Mouse (Mus musculus): ENCODE results near the gene Maco1. TPM values are rescaled to one million over a fixed set of nuclear protein-coding genes. Genes with fewer than 3 reads are reported as not detected.

Maco1 gene
- 39.3 TPM for polyA plus RNA-seq (2015; fragmentation: Illumina TruSeq; extraction: RNeasy Lipid Tissue Mini Kit (QIAGEN cat#74804); ENCODE audit: low read depth, low replicate concordance)

GRCm38 (mm10) chr4:134853259-134853636 lies at the start of gene Maco1:
TSS of gene Maco1 (minus strand) at chr4:134853345.

DNA sequence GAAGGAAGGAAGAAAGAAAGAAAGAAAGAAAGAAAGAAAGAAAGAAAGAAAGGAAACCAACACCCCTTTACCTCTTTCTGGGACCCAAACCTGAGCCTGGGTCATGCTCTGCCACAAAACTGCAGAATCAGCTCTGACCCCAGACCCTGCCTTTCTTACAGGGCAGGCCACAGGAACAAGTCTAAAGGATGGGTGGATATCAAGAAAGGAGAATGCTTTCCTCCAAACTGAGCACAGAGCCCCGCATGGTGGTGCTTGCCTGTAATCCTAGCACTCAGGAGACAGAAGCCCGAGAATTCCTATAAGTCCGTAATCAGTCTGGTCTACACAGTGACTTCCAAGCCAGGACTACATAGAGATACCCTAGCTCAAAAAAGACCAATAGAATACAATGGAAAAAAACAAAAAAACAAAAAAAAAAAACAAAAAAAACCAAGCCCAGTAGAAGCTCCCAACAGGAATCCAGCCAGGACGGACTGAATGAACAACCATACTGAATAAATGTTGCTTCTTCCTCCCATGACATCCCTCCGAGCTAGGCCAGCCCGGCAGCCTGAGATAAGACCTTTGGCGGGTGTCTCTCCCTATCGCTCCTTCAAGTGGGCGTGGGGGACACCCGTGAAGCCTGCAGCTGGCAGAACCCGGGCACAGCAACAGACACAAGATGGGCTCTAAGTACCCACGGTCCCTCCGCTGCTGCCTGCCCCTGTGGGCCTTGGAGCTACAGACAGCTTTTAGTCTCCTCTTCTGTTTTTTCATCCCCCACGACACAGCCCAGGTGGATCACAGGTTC lies 11.0 kb upstream of the Maco1 start, which contains the start of gene Rhd:
Gene Rhd (plus strand): TSS at position 600 of the 793 bp plus-strand sequence.

DNA sequence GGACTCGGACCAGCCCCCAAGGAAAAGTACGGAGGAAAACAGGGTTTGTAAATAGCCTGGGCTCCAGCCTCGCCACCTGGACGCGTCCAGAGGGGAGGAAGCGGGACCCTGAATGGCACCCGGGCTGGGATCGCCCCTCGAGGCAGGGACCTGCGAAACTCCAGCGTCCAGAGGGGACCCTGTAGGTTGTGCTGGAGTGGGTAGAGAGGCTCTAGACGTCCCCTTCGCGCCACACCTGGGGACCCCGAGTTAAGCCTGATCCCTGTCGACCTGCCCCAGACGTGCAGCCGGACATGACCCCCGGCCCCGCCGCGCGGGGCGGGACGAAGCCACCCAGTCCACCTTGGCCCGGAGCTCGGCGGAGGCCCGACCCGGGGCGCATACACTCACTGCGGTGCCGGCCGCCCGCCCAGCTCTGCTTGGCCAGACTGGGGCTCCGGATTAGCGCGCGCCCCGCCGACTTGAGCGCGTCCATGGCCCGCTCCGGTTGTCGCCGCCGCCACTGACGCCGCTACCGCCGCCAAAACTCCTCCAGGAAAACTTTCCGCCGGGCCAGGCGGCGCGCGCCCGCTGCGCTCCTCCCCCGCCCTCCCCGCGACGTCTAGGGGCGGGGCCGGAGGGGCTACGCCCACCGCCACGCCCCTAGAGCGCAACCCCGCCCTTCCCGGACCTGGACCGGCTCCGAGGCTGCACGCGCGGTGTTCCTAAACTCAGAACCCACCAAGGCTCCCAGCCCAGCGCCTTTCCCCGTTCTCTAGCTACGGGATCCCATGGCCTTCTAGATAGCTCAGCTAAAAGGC lies 85.5 kb downstream of the Maco1 start, which contains the start of gene Ldlrap1:
Gene Ldlrap1 (minus strand): TSS at position 599 of the 800 bp plus-strand sequence.

Other genes with a start within 250 kb of the Maco1 start
- gene Man1c1, start 149.1 kb downstream of the Maco1 start, polyA plus RNA-seq (2015; fragmentation: Illumina TruSeq; extraction: RNeasy Lipid Tissue Mini Kit (QIAGEN cat#74804); ENCODE audit: low read depth, low replicate concordance), result 17.8 TPM
- gene Ldlrap1, start 85.3 kb downstream of the Maco1 start, polyA plus RNA-seq (2015; fragmentation: Illumina TruSeq; extraction: RNeasy Lipid Tissue Mini Kit (QIAGEN cat#74804); ENCODE audit: low read depth, low replicate concordance), result 3.4 TPM
- gene Rhd, start 11.2 kb upstream of the Maco1 start, polyA plus RNA-seq (2015; fragmentation: Illumina TruSeq; extraction: RNeasy Lipid Tissue Mini Kit (QIAGEN cat#74804); ENCODE audit: low read depth, low replicate concordance), result not detected
- gene Tmem50a, start 61.7 kb upstream of the Maco1 start, polyA plus RNA-seq (2015; fragmentation: Illumina TruSeq; extraction: RNeasy Lipid Tissue Mini Kit (QIAGEN cat#74804); ENCODE audit: low read depth, low replicate concordance), result 187 TPM
- gene Rsrp1, start 70.2 kb upstream of the Maco1 start, polyA plus RNA-seq (2015; fragmentation: Illumina TruSeq; extraction: RNeasy Lipid Tissue Mini Kit (QIAGEN cat#74804); ENCODE audit: low read depth, low replicate concordance), result 318 TPM
- 77.9 TPM for gene Syf2, start 77.6 kb upstream of the Maco1 start, polyA plus RNA-seq (2015; fragmentation: Illumina TruSeq; extraction: RNeasy Lipid Tissue Mini Kit (QIAGEN cat#74804); ENCODE audit: low read depth, low replicate concordance)